Mouse (Mus musculus): Measurements from ENCODE around the gene Olfr90.
"Not testable (repeated sequence)": the region's sequence is repeated elsewhere in the genome, so short reads cannot be mapped to it uniquely, and the experiment has no call there.

Olfr90 gene

DNA sequence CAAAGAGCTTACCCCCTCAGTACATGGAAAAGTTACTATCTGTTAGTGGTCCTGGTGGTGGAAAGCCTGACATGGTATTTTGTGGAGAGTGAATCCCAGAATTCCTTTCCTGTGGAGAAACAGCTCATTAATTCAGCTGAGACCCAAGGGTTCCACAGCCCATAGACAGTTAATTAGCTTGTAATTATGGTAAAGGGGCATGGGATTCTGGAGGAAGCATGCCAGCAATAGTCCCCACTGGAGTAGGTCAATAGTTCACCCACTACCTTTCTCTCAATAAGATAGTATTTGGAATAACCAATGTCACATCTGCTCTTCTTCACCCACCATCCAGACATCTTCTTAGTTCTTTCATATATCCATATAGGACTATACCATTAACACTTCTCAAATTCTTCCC lies at the start of gene Olfr90:
Olfr90 (minus strand) TSS at position 101 of the 400 bp plus-strand sequence.
- DNase-seq (ENCODE audit: low spot score) = no peak

DNA sequence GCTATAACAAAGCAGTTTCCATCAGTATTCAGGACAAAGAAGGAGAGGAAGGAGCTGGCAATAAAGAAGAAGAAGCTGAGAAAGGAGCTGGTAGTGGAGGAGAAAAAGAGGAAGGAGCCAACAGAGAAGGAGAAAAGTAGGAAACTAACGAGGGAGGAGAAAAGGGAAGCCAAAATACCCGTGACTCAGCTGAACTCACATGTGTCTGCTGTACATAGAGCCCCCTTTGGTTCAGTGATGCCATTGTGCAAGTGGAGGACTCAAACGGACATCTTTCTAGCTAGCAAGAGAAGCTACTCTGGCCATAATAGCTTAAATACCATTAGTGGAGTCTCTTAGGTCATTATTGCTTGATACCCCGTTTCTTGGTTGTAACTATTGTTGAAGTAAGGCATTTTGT lies 43.1 kb upstream of the Olfr90 start:
- DNase-seq (ENCODE audit: low spot score) = not testable (repeated sequence)

DNA sequence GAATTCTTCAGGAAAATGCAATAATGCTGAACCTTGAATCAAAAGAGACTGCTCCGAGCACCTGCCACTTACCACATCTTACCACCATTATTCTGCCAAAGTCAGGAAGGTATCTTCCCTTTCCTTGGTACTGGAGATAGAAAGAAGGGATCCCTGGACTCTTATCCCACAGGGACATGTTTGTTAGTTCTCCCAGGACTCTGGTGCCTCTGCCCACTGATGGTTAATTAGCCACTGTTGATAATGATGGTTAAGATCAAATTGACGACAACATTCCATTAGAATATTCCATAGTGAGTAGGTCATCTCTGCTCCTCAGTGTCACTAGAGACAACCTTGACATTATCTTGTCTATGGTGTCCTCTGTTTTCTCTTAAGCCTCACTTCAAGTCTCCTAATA lies 31.7 kb upstream of the Olfr90 start, which contains the start of gene Olfr92:
Olfr92 (minus strand) TSS at position 101 of the 400 bp plus-strand sequence.
- DNase-seq (ENCODE audit: low spot score) = no peak

DNA sequence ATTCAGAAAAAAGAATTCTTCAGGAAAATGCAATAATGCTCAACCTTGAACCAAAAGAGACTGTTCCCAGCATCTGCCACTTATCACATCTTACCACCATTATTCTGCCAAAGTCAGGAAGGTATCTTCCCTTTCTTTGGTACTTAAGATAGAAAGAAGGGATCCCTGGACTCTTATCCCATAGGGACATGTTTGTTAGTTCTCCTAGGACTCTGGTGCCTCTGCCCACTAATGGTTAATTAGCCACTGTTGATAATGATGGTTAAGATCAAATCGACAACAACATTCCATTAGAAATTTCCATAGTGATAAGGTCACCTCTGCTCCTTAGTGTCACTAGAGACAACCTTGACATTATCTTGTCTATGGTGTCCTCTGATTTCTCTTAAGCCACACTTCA lies 9.9 kb upstream of the Olfr90 start, which contains the start of gene Olfr91:
Olfr91 (minus strand) TSS at position 101 of the 400 bp plus-strand sequence.
- DNase-seq (ENCODE audit: low spot score) = no peak

DNA sequence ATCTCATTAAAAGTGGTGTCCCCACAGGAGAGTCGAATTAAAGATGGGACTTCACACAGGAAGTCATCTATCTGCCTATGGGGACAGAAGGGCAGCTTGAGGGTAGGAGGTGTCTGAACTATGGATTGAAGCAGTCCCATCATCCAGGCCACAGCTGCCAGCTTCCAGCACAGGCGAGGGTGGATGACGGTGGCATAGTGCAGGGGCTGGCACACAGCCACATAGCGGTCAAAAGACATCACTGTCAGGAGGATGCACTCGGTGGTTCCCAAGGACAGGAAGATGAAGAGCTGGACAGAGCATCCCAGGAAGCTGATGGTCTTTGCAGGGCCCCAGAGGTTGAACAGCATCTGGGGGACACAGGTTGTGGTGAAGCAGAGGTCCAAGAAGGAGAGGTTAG lies 5.0 kb upstream of the Olfr90 start:
- no peak for DNase-seq (ENCODE audit: low spot score)

DNA sequence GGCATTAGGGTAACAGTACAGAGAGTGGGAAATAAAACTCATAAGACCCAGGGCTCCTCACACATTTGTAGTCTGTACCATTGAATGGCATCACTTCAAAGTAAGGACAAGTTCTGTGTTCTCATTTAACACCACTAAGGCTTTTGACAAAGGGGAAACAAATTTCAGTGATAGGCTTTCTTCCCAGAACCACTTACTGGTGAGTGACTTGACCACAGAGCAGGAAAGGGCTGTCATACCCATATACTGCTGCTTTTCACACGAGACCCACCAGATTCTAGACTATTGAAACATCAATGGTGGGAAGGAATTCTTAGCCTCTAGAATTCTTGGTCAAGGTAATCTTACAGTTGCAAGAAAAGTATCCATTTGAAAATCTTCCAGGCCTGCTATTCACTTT lies 3.9 kb upstream of the Olfr90 start:
- DNase-seq (ENCODE audit: low spot score) = no peak

DNA sequence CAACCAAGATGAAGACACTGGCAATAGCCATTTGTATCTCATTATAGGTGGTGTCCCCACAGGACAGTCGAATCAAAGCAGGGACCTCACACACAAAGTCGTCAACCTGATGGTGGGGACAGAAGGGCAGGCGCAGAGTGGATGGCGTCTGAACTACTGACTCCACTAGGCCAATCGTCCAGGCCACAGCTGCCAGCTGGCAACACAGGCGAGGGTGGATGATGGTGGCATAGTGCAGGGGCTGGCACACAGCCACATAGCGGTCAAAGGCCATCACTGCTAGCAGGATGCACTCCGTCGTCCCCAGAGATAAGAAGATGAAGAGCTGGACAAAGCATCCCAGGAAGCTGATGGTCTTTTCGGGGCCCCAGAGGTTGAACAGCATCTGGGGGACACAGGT lies 2.8 kb downstream of the Olfr90 start:
- DNase-seq (ENCODE audit: low spot score) = no peak

DNA sequence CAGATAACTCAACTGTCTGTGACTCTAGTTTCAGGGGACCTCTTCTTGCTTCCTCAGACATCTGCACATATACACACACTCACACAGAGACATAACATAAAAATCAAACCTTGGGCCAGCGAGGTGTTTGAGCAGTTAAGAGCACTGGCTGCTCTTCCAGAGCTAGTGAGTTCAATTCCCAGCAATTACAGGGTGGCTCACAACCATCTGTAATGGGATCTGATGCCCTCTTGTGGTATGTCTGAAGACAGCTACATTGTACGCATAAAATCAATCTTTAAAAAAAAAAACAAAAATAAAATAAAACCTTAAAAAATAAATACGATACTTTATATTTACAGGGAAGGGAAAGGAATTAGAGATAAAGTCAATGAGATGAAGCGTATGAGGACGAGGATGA lies 3.7 kb downstream of the Olfr90 start:
- DNase-seq (ENCODE audit: low spot score) = no peak

DNA sequence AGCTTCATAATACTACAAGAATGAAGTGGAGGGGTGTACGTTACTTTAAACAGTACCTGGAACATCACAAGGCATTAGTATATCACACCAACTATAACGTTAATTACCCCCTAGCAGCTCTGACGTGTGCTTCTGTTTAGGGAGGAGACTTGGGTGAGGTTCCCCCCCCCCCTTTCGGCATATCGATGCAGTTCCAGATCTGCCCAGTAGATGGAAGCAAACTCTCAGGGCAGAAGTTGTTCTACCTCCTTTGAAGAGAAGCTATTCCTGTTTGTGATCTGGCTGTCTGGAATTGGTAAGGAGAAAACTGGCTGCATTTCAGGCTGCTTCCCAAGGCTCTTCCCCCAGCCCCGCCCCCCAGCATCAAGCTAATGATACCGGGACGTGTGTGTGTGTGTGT lies 5.0 kb downstream of the Olfr90 start:
- no peak for DNase-seq (ENCODE audit: low spot score)

DNA sequence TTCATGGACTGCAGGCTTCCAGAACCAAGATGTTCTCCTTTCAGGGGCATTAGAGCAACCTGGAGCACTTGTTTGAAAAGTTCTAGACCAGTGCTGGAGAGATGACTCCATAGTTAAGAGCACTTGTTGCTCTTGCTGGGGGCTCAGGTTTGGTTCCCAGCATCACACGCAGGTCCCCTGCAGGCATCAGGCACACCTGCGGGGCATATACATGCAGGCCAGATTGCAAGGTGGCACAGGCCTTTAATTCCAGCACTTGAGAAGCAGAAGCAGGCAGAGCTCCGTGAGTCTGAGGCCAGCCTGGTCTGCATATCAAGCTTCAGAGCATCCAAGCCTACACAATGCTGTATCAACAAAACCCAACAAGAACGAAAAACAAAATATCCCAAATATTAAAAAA lies 6.6 kb downstream of the Olfr90 start:
- DNase-seq (ENCODE audit: low spot score) = no peak

DNA sequence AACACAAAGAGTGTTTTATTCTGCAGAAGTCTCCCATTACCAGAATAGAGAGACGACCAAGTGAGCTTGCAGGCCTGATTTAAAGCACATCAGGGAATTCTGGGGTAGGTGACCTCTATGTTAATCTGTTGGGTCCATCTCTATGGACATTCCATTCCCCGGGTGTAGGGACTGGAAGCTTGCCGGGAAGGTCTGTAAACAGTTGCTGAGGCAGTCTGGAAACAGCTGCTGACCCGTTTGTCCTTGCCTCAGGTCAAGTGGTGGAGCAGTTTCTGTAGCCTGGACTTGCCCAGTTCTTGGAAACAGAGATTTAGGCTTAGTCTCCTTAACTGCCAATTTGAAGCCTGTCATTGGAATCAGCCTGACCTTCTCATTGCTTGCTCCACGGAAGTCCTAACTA lies 8.2 kb downstream of the Olfr90 start:
- peak; percentile 54 for DNase-seq (ENCODE audit: low spot score)

DNA sequence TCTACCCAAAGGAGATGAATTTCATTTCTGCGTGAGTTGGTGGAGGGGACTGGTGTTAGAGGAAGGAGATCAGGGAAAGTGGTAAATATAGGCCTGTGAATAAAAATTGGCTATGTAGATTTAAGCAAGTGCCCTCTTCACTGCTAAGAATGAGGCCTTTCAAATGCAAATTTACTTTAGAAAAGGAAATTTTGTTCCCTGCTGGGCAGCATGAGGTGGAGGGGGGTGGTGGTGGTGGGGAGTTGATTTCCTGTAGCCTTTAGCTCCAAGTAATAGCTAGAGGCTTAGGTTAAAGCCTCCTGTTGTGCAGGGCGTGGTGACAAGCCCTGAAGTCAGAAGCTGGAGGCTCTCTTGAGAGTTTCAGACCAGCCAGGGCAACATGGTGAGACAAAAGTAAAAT lies 9.3 kb downstream of the Olfr90 start:
- DNase-seq (ENCODE audit: low spot score) = no peak

DNA sequence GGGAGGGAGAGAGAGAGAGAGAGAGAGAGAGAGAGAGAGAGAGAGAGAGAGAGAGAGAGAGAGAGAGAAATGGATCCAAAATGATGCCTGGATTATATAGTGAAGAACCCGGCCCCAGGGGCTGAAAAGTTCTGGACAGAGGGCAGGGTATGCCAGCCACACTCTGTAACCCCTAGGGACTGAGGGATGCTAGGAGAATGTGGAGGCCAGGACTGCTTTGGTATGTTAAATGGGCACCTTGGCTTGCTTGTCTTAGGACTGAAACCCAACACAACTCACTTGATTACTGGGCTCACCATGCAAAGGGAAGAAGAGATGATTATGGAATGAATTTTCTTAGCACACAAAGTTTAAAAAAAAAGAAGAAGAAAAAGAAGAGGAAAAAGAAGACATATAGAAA lies 10.1 kb downstream of the Olfr90 start:
- DNase-seq (ENCODE audit: low spot score) = no peak

DNA sequence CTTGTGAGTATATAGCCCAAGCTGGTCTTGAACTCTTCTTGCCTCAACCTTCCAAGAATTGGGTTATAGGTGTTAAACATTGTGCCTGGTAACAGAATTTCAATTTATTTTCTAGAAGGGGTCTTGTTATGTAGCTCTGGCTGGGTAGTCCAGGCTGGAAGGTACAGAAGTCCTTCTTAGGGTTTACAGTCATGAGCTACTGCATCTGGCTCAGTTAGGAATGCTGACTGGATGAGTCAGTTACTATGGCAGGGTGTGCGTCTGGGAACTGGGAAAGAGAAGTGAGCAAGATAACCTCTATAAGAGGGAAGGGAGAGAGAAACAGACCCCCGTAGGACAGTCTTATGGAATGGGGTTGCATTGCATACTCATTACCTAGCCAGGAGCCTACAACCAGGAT lies 12.5 kb downstream of the Olfr90 start:
- no peak for DNase-seq (ENCODE audit: low spot score)

DNA sequence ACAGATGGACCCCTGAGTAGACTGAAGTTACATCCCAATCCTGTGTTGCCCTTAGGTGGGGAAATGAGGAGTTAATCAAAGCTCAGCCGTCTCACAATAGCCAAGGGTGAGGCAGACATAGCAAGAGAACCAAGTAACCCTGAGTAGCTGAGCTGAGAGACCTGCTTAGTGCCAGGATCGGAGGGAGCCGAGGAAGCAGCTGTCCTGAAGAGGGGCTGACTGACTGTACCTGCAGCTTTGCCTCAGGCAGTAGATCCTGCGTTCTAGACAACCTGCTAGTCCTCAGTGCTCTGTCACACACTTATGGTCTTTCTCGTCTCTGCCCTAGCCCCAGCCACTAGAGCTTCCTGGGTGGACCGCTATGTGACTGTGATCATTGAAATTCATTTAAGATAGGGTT lies 13.1 kb downstream of the Olfr90 start:
- no peak for DNase-seq (ENCODE audit: low spot score)

DNA sequence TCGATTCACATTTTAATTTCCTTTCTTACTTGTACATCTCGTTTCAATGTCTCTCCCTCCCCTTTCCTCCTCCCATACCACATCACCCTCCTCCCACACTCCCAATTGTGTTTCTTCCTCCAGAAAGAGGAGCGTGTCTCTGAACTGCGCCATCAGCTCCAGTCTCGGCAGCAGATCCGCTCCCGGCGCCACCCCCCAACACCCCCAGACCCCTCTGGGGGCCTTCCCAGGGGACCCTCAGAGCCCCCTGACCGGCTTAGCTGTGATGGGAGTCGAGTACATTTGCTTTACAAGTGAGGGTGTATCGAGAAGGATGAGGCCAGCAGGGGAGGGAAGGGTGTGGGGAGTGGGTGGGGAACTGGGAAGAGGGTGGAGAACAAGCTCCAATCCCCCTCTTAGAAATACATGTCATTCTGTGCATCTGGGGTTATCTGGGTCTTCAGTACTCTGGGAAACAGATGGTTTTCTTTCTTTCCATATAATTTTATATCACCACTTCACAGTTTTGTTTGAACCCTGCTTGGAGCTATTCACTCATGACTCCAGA lies 15.5 kb downstream of the Olfr90 start:
- no peak for DNase-seq (ENCODE audit: low spot score)

DNA sequence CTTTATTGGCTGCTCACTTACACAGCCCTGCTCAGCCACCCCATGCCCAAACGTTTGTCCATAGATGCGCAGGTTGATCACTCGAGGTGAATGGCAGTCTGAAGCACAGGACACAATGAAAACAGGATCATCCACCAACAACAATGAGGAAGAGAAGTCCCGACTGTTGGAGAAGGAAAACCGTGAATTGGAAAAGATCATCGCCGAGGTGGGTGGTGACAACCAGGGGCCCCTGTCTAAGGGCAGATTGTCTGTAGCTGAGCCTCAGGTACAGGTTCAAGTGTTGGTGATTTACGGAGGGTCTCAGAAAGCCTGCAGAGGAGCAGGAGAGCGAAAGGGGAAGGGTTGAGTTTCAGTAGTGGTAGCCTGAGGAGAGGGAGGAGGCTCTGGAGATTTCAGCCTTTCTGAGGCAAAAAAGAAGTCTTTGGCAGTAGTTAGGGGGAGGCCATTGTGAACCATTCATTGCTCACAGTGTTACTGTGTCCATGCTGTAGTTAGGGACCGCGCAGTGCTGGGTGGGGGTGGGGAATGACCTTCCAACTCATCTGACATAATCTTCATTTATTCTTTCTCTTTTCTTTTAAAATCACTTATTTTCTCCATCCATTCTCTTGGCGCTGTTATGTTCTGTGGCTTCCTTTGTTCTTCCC lies 16.1 kb downstream of the Olfr90 start:
- no peak for DNase-seq (ENCODE audit: low spot score)

DNA sequence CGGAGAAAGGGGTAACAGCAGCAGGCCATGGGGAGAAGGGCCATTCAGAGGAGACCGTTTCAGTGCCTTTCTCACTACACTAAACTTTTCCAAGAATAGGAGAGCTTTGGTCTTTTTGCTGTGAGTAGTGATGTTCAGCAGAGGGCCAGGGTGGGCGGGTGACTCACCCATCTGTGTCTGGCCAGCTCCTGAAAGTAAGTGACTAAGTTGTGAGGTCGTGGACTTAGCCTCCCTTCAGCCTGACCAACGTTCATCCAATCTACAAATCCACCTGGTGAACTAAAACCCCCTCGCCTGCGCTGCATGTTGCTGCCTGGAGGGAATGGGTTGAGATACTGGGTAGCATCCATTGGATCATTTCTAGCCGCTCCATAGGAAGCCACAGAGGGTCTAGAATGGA lies 18.2 kb downstream of the Olfr90 start:
- no peak for DNase-seq (ENCODE audit: low spot score)

DNA sequence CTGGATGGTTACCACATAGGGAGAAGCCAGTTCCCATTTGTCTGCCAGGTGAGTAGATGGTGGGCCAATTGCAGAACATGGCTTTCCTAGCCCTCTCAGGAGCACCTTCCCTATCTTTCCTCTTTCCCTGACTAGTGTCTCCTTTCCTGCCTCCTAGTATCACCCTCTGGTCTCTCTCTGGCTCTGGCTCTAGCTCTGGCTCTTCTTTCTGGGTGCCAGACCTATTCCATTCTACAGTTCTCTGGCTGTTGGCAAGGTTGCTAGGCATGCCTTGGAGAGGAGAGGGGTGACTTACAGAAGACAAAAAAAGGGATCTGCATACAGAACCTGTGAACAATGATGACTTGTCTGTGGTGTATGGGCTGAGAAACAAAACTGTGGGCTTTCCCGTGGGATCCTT lies 20.4 kb downstream of the Olfr90 start:
- no peak for DNase-seq (ENCODE audit: low spot score)

DNA sequence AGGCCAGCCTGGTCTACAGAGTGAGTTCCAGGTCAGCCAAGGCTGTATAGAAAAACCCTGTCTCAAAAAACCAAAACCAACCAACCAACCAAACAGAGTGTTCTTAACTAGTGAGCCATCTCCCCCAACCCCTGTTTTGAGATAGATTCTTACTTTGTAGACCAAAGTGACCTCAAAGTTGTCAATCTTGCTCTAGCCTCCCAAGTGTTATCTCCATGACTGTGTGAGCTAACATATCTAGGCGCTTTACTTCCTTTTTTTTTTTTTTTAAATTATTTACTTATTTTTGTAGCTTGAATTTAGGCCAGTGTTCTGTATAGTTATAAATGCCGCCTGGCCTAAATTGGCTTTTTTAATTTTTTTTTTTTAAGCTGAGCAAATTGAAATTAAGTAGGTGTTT lies 22.3 kb downstream of the Olfr90 start:
- no peak for DNase-seq (ENCODE audit: low spot score)

DNA sequence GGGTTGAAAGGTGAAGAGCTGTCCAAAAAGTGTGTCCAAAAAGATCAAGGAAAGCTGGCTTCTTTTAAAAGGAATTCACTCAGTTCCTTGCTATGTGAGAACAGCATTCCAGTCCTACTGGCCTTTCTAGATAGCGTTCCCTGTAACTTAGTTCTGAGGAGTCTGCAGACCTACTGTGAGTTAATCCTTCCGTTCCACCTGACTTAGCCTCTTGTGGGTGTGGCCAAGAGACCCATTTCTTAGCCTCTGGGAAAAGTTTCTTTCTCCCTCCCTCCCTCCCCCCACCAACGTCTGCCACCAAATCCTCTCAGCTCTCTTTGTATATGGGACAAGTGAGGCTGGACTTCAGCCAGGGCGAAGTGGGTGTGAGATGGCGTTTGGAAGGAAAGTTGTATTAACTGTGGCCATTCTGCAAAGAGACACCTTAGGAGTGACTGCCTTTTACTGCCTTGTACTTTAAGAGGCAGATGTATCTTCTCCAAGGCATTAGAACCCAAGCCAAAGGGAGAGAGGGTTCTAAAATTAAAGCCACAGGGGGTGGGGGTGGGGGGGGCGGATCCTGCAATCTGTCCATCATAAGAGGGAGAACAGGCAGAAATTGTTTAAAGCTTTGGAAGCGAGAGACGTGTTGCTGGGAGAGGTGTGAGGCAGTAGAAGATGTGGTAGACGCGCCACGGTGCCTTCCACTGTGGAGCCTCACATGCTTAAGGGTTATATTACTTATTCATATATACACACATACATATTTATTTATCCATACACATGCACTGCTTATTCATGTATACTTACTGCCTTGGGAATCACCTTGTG lies 24.4 kb downstream of the Olfr90 start:
- no peak for DNase-seq (ENCODE audit: low spot score)

DNA sequence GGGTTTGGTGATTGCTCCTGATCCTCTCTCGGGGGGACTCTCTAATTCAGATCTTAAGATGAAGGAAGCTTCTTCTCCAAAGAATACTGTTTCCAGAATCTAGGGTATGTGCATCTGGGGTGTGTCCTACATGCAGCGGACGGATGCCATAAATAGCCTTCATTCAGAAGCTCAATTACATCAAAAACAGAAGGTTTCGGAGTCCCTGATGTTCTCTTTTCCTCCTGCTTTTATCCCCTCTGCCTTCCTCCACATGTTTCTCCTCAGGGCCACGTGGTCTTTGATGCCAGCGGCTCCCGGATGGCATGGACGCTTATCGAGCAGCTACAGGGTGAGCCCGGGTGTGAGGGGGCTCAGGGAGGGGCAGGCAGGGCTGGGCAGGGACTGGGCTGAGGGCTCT lies 25.2 kb downstream of the Olfr90 start:
- DNase-seq (ENCODE audit: low spot score) = no peak

DNA sequence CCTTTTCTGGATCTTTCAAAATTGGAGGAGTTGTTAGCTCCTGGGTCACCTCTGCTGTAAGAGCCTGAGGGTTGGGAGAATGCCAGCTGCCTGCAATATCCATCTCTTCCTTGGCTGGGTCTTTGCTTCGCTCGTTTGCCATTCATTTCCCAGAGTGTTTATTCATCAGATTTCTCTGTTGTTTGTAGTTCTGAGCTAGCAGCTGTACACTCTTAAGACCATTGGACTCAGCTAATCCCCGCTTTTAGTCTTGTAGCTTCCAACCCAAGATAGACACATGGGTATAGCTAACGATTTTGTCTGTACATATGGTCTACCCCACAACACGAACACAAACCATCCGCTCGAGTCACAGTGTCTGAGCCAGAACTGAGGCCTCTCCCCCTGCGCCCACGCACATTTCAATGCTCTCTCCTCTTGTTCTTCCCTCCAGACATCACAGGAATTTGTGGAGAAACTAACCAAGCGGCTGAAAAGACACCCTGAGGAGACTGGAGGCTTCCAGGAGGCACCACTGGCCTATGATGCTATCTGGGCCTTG lies 26.1 kb downstream of the Olfr90 start:
- no peak for DNase-seq (ENCODE audit: low spot score)

Measured in testis, postnatal 14 days (tissue).